Mouse (Mus musculus) T-helper 2 cell (primary cell): ENCODE data around the gene Adal.
"Not testable (repeated sequence)": the region's sequence is repeated elsewhere in the genome, so short reads cannot be mapped to it uniquely, and the experiment has no call there.

Source experiments
- in situ Hi-C: fragments of 300-600 bp; cut with MboI, MseI; formaldehyde crosslinking; loops from one replicate; pipeline ENCODE4 v1.15.1; 2025; ENCODE audit warnings: high pct_unique_total_duplicates

Gene Adal

DNA sequence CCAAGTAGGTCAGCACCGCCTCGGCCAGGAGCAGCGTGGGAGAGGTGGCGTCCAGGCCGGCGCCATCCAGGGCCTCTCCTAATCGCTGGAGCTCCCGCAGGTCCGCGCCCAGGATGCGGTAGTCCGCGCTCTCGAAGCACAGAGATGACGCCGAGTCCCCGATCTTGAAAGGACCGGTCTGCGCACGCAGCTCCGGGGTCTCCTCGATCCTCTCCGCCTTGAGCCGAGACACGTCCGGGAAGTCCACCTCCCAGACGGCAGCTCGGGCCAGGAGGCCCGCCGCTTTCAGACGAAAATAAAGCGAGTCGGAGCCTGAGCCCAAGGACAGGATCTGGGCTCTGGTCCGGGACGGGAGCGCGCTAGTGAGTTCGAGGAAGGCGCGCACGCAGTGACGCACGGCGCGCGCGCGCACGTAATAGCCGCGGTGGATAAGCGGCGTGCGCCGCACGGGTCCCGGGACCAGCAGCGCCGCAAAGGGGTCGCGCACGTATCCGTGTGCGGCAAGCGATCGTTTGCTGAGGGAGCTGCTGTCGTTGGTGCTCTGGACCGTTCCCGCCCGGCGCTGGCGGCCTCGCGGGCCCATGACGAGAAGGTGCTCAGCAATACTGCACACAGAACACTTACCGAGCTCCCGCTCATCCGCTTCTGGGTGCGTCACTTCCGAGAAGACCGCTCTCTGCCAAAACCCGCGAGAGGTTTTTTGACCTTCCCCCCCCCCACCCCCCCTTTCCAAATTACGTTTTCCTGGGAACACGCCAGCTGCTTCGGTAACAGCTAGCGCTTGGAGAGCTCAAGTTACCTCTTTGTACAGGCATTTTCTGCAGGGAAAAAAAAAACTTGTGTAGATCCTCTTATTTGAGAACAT, at the start of gene Adal, which contains the start of gene Lcmt2:
Gene Adal (plus strand): TSS at position 411 of the 865 bp plus-strand sequence.
Gene Lcmt2 (minus strand): TSS at position 636 of the 865 bp plus-strand sequence.
- in situ Hi-C loops: no loop called here

DNA sequence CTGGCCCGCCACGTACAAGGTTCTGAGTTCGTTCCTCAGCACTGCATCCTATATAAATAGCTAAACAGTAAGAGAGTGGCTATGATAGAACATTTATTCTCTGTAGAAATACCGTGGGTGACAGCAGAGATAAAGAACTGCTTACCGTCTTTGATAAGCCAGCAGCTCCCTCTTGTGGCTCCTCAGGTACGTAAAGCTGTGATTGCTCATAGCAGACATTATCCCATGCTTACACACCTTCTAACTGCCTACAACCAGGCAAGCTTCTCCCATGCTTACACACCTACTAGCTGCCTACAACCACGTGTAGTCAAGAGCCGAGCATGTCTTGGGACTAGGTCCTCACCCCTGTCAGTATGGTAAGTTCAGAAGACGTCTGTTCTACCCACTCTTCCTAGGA, 38.2 kb upstream of the Adal start:
- in situ Hi-C loops: loop anchor here (5.0 kb wide), 1 partner anchor 405 kb away; no protein-coding TSS in a partner anchor

GRCm38 (mm10) chr2:121105940-121106339, 34.3 kb upstream of the Adal start:
- in situ Hi-C loops: no loop called here

- in situ Hi-C loops: no loop called here
These were observed 30.5 kb upstream of the Adal start, which contains the start of gene Tgm7 for GRCm38 (mm10) chr2:121109695-121110094. Tgm7 (minus strand) TSS chr2:121109795.

DNA sequence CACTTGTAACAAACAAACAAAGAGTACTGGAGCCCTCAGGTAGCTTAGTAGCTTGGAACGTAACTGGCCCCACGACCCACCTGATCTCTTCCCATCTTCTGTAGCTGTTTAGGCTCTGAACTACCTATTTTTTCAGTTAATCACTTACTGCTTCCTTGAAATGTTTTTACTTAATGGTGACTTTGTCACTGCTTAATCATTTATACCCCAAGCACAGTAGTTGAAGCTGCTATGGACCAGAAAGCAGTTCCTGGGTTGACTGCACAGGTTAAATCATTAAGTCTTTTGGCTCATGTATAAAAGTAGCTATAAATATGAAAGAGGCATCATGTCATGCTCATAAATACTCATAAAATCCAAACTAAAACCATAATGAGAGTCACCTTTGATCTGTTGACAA, 24.8 kb upstream of the Adal start:
- in situ Hi-C loops: no loop called here

- in situ Hi-C loops: no loop called here
These were observed 21.0 kb upstream of the Adal start for GRCm38 (mm10) chr2:121119260-121119659.

- in situ Hi-C loops: not testable (repeated sequence)
These were observed 13.9 kb upstream of the Adal start for GRCm38 (mm10) chr2:121126302-121126701.

GRCm38 (mm10) chr2:121127536-121127935, 12.7 kb upstream of the Adal start:
- in situ Hi-C loops: no loop called here

DNA sequence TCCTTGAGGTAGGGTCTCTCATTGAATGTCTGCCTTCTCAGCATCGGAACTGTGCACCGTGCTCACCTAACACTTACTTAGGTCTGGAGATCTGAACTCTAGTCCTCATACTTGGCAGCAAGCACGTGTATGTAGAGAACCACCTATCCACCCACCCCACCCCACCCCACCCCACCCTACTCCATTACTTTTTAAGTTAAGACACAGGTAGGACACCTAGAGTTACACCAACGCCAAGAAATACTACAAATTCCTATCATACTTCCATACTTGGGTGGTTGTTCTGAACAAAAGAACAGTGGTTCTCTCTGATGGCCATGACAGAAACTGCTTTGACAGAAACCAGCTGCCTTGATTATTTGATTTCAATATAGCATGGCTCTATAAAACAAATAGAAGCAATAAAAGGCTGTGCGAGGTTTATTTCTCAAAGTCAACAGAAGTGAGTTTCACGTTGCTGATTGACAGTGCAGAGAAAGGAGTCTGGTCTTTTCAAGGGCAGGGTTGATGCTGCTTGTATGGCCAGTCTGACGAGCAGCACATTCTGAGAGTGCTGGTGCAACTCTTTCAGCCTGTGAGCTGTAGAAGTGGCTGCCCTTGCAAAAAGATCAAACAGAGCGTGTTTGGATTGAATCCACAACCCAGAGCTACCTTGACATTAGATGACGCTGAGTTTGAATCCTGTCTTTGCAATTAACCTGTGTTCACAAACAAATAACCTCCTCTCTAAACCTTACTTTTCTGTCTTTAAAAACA, 11.2 kb upstream of the Adal start:
- in situ Hi-C loops: no loop called here

GRCm38 (mm10) chr2:121132822-121133221, 7.4 kb upstream of the Adal start:
- in situ Hi-C loops: no loop called here

GRCm38 (mm10) chr2:121137371-121137770, 2.9 kb upstream of the Adal start:
- in situ Hi-C loops: no loop called here

DNA sequence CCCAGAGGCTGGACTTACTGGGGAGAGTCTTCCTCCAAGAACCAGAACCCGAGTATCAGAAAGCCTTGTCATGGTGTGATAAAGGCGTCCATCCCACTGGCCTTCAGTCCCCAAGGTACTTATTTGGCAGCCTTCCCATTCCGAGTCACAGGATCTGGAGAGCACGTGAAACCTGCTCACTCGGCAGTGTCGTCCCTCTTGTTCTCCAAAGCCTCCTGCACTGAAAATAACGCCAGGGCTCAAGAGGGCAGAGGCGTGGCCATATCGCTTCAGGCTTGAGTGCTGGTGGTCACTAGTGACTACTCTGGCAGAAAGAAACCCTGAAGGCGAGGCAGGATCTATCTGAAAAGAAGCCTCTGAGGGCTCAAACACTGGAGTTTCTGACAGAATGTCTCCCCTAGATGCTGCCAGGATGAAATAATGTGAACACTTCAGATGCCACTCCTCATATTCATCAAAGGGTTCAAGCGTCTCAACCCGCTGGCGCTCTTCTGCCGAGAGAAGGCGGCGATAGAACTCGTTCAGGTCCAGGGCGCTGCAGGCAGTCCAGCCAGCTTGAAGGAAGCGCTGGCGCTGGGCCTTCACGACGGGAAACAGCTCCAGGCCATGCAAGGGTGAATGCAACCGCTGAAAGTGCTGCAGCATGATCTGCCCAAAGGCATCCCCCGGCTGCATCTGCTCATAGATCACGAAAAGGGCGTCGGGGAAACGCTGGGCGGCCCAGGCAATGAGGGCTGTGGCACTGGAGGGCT, 786 bp upstream of the Adal start:
- in situ Hi-C loops: no loop called here

DNA sequence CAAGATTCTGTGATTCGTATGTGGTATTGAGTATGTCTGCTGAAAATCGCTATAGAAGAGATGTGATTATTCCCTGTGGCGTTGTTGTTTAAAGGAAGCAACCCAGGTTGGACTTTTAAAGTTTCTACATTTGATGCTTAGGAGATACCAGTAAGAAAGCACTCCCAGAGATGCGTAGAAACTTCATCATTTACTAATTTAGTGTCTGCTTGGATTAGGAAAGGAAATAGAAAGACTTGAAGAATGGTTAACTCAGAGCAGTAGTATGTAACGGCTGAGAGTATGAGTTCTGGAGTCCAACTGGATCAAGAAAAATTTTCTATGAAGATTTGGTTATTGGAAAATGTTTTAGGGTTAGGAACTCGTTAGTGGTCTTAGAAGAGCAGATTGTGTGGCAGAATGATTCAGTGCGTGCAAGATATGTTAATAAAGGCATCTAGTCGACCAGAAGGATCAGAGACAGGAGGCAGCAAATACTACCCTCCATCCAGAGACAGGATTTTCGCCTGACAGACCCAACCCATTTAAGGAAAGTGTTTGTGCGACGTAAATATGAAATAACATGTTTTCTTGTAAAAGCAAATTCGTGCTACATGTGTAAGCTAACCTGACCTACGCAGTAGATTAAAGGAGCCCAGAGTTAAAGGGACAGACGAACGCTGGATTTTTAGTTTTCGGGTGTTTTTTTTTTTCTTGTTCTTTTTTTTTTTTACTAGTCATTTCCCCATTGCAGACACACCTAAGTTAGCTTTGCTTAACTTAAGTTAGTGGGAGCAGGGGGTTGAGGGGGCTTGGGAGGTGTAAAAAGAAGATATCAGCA, 1.2 kb downstream of the Adal start:
- in situ Hi-C loops: no loop called here

DNA sequence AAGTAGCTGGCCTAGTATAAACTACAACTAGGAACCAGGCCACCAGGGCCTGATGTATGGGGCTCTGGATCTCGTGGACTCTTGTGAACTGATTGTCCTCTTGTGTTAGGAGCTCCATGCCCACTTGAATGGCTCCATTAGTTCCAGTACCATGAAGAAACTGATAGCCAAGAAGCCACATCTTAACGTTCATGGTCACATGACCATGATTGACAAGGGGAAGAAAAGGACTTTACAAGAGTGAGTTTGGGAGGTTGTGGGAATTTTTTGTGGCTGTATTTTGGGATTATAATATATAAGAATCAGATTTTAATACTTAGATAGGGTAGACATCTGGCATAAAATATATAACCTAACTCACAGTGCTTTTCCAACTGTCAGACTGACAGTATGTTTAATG, 2.2 kb downstream of the Adal start:
- in situ Hi-C loops: no loop called here

GRCm38 (mm10) chr2:121149679-121150078, 9.5 kb downstream of the Adal start:
- in situ Hi-C loops: no loop called here

DNA sequence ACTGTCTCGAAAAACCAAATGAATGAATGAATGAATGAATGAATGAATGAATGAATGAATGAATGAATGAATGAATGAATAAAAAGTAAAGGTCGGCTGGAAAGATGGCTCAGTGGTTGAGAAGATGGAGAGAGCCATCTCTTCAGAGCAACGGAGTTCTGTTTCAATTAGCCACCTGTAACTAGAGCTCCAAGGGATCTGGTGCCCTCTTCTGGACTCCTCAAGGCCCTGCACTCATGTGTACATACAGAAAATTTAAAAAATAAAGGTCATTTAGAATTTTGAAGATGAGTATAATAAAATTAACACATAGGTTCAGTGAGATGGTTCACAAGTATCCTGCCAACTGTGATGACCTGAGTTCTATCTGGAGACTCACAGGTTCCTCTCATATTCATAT, 12.9 kb downstream of the Adal start:
- in situ Hi-C loops: no loop called here

GRCm38 (mm10) chr2:121169173-121169572, 28.9 kb downstream of the Adal start:
- in situ Hi-C loops: no loop called here

DNA sequence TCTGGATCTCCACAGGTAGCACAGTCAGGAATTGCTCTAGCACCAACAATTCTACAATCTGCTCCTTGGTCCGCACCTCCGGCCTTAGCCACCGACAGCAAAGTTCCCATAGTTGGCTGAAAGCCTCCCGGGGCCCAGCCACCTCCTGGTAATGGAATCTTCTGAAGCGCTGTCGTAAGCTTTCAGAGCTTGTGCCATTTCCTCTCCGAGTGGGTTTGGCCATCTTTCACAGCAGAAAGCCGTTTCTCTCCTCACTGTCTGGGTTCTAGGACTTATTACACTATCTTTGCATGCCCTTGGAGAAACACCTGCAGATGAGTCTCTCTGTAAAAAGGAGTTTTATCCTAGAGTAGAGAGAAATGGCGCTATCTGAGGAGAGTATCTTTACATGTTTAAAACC, 29.7 kb downstream of the Adal start:
- in situ Hi-C loops: no loop called here

GRCm38 (mm10) chr2:121170481-121170971, 30.3 kb downstream of the Adal start, which contains the start of gene Tubgcp4:
Tubgcp4 (plus strand) TSS chr2:121170654.
- in situ Hi-C loops: no loop called here

GRCm38 (mm10) chr2:121170980-121171742, 30.9 kb downstream of the Adal start, which contains the start of gene Zscan29:
Zscan29 (minus strand) TSS chr2:121171125.
- in situ Hi-C loops: no loop called here
